Mouse (Mus musculus) MEL (cell line): Measurements from ENCODE around the gene Fem1a. TPM values are rescaled to one million over a fixed set of nuclear protein-coding genes. Genes with fewer than 3 reads are reported as not detected.

ENCODE experiments used
- DNase-seq: peaks from one replicate; pipeline ENCODE4 v3.0.0; 2011; ENCODE audit warnings: low read depth, low spot score
- H3K27ac ChIP-seq: 2 replicates; pipeline ENCODE4 v1.5.1; 2012; ENCODE audit warnings: low read depth, mild to moderate bottlenecking, control low read depth, low read length, moderate library complexity; ENCODE audit not compliant: control insufficient read depth
- H3K27me3 ChIP-seq, 2 experiments: fragments of 150-350 bp in 1 of 2; sonication (generic) in 1 of 2; 2 replicates each; pipeline ENCODE4 v1.6.1; 2012; ENCODE audit warnings: low read length in 2 of 2, mild to moderate bottlenecking in 2 of 2, improper control_type of control experiment in 1 of 2, moderate library complexity in 1 of 2; ENCODE audit not compliant: insufficient read depth in 2 of 2, control insufficient read depth in 1 of 2
- H3K36me3 ChIP-seq, 2 experiments: 2 replicates each; pipeline ENCODE4 v1.6.1; 2012 to 2014; ENCODE audit warnings: low read length in 2 of 2, improper control_type of control experiment in 1 of 2, inconsistent platforms in 1 of 2, mild to moderate bottlenecking in 1 of 2; ENCODE audit not compliant: insufficient read depth in 2 of 2, control insufficient read depth in 1 of 2
- H3K4me1 ChIP-seq, 2 experiments: fragments of 150-350 bp in 1 of 2; sonication (generic) in 1 of 2; 2 replicates each; pipeline ENCODE4 v1.6.1; 2012; ENCODE audit warnings: low read length in 2 of 2, improper control_type of control experiment in 1 of 2, mild to moderate bottlenecking in 1 of 2; ENCODE audit not compliant: insufficient read depth in 2 of 2, control insufficient read depth in 1 of 2
- H3K4me3 ChIP-seq, 2 experiments: fragments of 150-350 bp in 1 of 2; sonication (generic) in 1 of 2; 2 replicates each; pipeline ENCODE4 v1.5.1; 2012; ENCODE audit warnings: low read depth in 2 of 2, low read length in 2 of 2, mild to moderate bottlenecking in 2 of 2, moderate library complexity in 2 of 2, control low read depth in 1 of 2, improper control_type of control experiment in 1 of 2; ENCODE audit not compliant: control insufficient read depth in 1 of 2, insufficient read depth in 1 of 2
- H3K79me2 ChIP-seq: 2 replicates; pipeline ENCODE4 v1.6.1; 2012; ENCODE audit warnings: mild to moderate bottlenecking, low read length, moderate library complexity; ENCODE audit not compliant: control insufficient read depth, poor library complexity, insufficient read depth
- H3K9ac ChIP-seq: 2 replicates; pipeline ENCODE4 v1.6.1; 2012; ENCODE audit warnings: low read depth, mild to moderate bottlenecking, control low read depth, low read length, moderate library complexity; ENCODE audit not compliant: control insufficient read depth, poor library complexity, severe bottlenecking
- H3K9me3 ChIP-seq: fragments of 150-350 bp; sonication (generic); replicated peaks from 2 replicates; pipeline ENCODE4 v1.6.1; 2012; ENCODE audit warnings: mild to moderate bottlenecking, low read length, improper control_type of control experiment, moderate library complexity; ENCODE audit not compliant: insufficient read depth
- CHD2 ChIP-seq: IDR thresholded peaks from 2 replicates; pipeline ENCODE4 v1.6.1; 2011; ENCODE audit warnings: low read length, improper control_type of control experiment
- HCFC1 ChIP-seq: IDR thresholded peaks from 2 replicates; pipeline ENCODE4 v1.6.1; 2012; ENCODE audit warnings: low read depth, mild to moderate bottlenecking, inconsistent platforms, low read length, improper control_type of control experiment, moderate library complexity
- JUND ChIP-seq: IDR thresholded peaks from 2 replicates; pipeline ENCODE4 v1.6.1; 2011; ENCODE audit warnings: low read depth, mild to moderate bottlenecking, improper control_type of control experiment, low read length
- MAFK ChIP-seq: IDR thresholded peaks from 2 replicates; pipeline ENCODE4 v1.6.1; 2011; ENCODE audit warnings: low read depth, mild to moderate bottlenecking, low read length, improper control_type of control experiment, borderline replicate concordance
- MAX ChIP-seq: IDR thresholded peaks from 2 replicates; pipeline ENCODE4 v1.6.1; 2011; ENCODE audit warnings: low read length, improper control_type of control experiment
- MAZ ChIP-seq: IDR thresholded peaks from 2 replicates; pipeline ENCODE4 v1.6.1; 2012; ENCODE audit warnings: low read depth, mild to moderate bottlenecking, inconsistent platforms, low read length, improper control_type of control experiment
- NELFE ChIP-seq: IDR thresholded peaks from 2 replicates; pipeline ENCODE4 v1.6.1; 2011; ENCODE audit warnings: low read depth, low read length, improper control_type of control experiment
- POLR2A ChIP-seq, 2 experiments: IDR thresholded peaks; 2 replicates each; pipeline ENCODE4 v1.6.1; 2011 to 2012; ENCODE audit warnings: low read length in 2 of 2, mild to moderate bottlenecking in 2 of 2, control low read depth in 1 of 2, improper control_type of control experiment in 1 of 2, low read depth in 1 of 2, moderate library complexity in 1 of 2; ENCODE audit not compliant: control insufficient read depth in 1 of 2, insufficient read depth in 1 of 2, poor library complexity in 1 of 2
- POLR2AphosphoS2 ChIP-seq: IDR thresholded peaks from 2 replicates; pipeline ENCODE4 v1.6.1; 2011; ENCODE audit warnings: low read length, improper control_type of control experiment
- RCOR1 ChIP-seq: IDR thresholded peaks from 2 replicates; pipeline ENCODE4 v1.6.1; 2012; ENCODE audit warnings: low read depth, mild to moderate bottlenecking, inconsistent platforms, low read length, improper control_type of control experiment
- SIN3A ChIP-seq: IDR thresholded peaks from 2 replicates; pipeline ENCODE4 v1.6.1; 2012; ENCODE audit warnings: low read length, improper control_type of control experiment, inconsistent platforms
- USF2 ChIP-seq, 2 experiments: IDR thresholded peaks; 2 replicates each; pipeline ENCODE4 v1.6.1; 2011 to 2012; ENCODE audit warnings: improper control_type of control experiment in 2 of 2, low read length in 2 of 2, borderline replicate concordance in 1 of 2, inconsistent platforms in 1 of 2, low read depth in 1 of 2, mild to moderate bottlenecking in 1 of 2; ENCODE audit not compliant: insufficient read depth in 1 of 2
- ZKSCAN1 ChIP-seq: IDR thresholded peaks from 2 replicates; pipeline ENCODE4 v1.6.1; 2012; ENCODE audit warnings: low read depth, mild to moderate bottlenecking, inconsistent platforms, low read length, improper control_type of control experiment, moderate library complexity
- ZMIZ1 ChIP-seq: IDR thresholded peaks from 2 replicates; pipeline ENCODE4 v1.6.1; 2012; ENCODE audit warnings: low read depth, mild to moderate bottlenecking, inconsistent platforms, low read length, improper control_type of control experiment, moderate library complexity
- ZNF384 ChIP-seq: IDR thresholded peaks from 2 replicates; pipeline ENCODE4 v1.6.1; 2012; ENCODE audit warnings: low read depth, mild to moderate bottlenecking, inconsistent platforms, low read length, improper control_type of control experiment
- polyA plus RNA-seq, 2 experiments: library from polyadenylated mRNA; stranded (reverse) in 1 of 2; unstranded in 1 of 2; fragments of >175 nt in 1 of 2; fragments of >200 nt in 1 of 2; gene quantifications; 2 replicates each; pipeline versions ENCODE4 v1.2.1 to v1.2.4; 2012; ENCODE audit warnings: low replicate concordance in 2 of 2, low read depth in 1 of 2; ENCODE audit not compliant: insufficient read length in 2 of 2, insufficient read depth in 1 of 2, missing spikeins in 1 of 2
- total RNA-seq: library from RNA; depleted of rRNA; stranded (reverse); fragments of 300-350 nt; gene quantifications from 2 replicates; pipeline ENCODE4 v1.2.3, GENCODE M21; 2012

Fem1a gene
- total and polyA plus RNA-seq, 3 experiments, result 17.1 to 21.5 TPM; not detected in 1

DNA sequence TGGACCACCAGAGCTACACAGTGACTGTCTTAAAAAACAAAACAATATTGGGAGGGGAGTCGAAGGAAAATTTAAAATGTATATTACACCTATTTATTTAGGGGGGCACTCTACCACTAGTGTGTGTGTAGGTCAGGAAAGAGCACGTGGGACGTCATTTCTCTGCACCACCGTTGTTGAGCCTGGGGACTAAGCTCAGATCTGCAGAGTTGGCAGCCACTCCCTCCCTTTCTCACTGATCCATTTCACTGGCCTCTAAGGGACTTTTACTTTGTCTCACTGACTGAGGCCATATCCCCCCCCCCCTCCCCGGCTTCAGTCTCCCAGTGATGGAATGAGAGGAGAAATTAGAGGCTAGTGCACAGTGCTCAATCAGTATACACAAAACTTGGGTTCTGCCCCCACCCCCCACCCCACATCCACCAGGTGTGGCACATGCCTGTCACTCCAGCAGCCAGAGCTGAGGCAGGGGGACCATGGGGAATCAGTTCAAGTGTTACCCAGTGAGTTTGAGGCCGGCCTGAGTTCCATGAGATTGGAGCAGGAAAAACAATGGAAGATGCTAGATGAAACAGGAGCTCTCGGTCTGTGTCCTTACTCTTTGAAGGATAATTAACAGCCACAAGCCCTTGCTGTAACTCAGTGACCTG lies 35.3 kb downstream of the Fem1a start:
- no peaks in the 10 kb centered on the region for H3K27me3 ChIP-seq
- H3K27ac ChIP-seq, result peak overlapping the region; percentile 88
- H3K36me3 ChIP-seq, result peaks cover 0 to 21% of the 10 kb centered on the region in 2 experiments; a peak in 2 of 4 replicates
- H3K4me3 ChIP-seq, result peak overlapping the region in 1 of 2 experiments; percentile 20; a peak in 1 of 4 replicates
- DNase-seq, result no peak
- peak overlapping the region; percentile 80 for H3K9ac ChIP-seq
- H3K4me1 ChIP-seq, result peaks cover 6 to 29% of the 10 kb centered on the region in 2 experiments; a peak in 3 of 4 replicates
- no peaks in the 10 kb centered on the region; the same call in 1 of the 2 replicates for H3K79me2 ChIP-seq
- no peaks in the 10 kb centered on the region for H3K9me3 ChIP-seq
- no peak for TF ChIP-seq ZNF384

DNA sequence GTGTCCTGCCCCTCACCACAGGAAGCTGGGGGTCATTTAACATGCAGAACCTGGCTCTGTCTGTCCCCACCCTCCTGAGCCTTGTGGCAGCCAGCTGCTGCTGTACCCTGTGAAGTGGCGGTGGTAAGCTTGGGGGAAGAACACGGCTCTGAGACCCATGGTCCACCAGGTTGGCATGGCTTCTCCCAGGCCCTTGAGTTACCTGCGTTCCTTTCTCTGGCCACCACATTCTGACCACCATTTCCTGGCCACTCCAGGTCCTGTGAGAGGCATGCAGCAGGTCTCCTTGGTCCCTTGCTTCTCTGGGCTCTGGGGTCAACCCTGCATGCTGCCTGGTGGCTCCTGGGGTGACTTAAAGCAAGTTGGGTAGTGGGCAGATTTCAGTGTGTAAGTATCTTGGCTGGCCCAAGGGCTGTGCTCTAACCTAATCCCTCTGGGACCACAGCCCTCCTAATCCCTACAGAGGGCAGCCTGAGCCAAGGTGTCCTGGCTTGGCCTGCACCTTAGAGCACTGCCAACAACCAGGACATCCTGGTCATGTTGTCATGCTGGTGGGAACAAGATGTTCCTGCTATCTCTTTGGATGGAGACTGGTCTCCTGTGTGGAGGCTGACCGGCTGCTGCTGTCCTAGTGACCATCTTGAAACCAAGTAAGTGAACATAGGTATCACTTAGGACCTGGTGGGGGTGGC lies 36.1 kb downstream of the Fem1a start, which contains the start of gene Plin3:
Plin3 (minus strand) TSS at position 343 of the 692 bp plus-strand sequence.
- no peak for DNase-seq
- no peaks in the 10 kb centered on the region; the same call in 1 of the 2 replicates for H3K79me2 ChIP-seq
- peak within 1 kb of the TSS; percentile 88 for H3K27ac ChIP-seq
- H3K4me3 ChIP-seq, result no peak within 1 kb of the TSS; a peak in 1 of 4 replicates
- no peak for TF ChIP-seq MAZ
- TF ChIP-seq MAFK, result no peak
- no peak for TF ChIP-seq NELFE
- TF ChIP-seq ZKSCAN1, result no peak
- no peak for TF ChIP-seq POLR2AphosphoS2
- no peak for TF ChIP-seq USF2 (IDR thresholded peaks at IDR 0.05; ENCODE audit: borderline replicate concordance in 1 of 2, insufficient read depth in 1 of 2, low read depth in 1 of 2, low read length in 2 of 2)
- TF ChIP-seq RCOR1, result no peak
- TF ChIP-seq JUND, result no peak
- TF ChIP-seq MAX, result no peak
- TF ChIP-seq POLR2A (IDR thresholded peaks at IDR 0.05; ENCODE audit: control insufficient read depth in 1 of 2, insufficient read depth in 1 of 2, low read depth in 1 of 2, low read length in 2 of 2, poor library complexity in 1 of 2), result no peak
- TF ChIP-seq SIN3A, result no peak
- TF ChIP-seq CHD2, result no peak
- no peak for TF ChIP-seq ZMIZ1
- no peak for TF ChIP-seq HCFC1
- no peaks in the 10 kb centered on the region for H3K27me3 ChIP-seq
- H3K4me1 ChIP-seq, result peaks cover 6 to 24% of the 10 kb centered on the region in 2 experiments; a peak in 3 of 4 replicates
- no peaks in the 10 kb centered on the region for H3K9me3 ChIP-seq
- peaks cover 0 to 16% of the 10 kb centered on the region in 2 experiments; a peak in 2 of 4 replicates for H3K36me3 ChIP-seq
- H3K9ac ChIP-seq, result peak within 1 kb of the TSS; percentile 80
